Mouse (Mus musculus): ENCODE data around the gene Jmjd7. TPM values are rescaled to one million over a fixed set of nuclear protein-coding genes. Genes with fewer than 3 reads are reported as not detected.

The Jmjd7 gene
- total RNA-seq, 1 experiment, result 7.2 TPM

- DNase-seq (ENCODE audit: low read depth, low spot score), result no peak
- TF ChIP-seq ZNF384 (IDR thresholded peaks at IDR 0.05; ENCODE audit: low read depth, low read length) (no peak), HCFC1 (IDR thresholded peaks at IDR 0.05; ENCODE audit: borderline replicate concordance, insufficient read depth, low read length) (no peak), ZC3H11A (IDR thresholded peaks at IDR 0.05; ENCODE audit: borderline replicate concordance, low read depth, low read length) (no peak), MAFK (IDR thresholded peaks at IDR 0.05; ENCODE audit: insufficient read depth, low read depth, low read length) (no peak), CHD2 (IDR thresholded peaks at IDR 0.05; ENCODE audit: low read depth, low read length) (no peak)
- in situ Hi-C loops (cut with MboI; ENCODE audit: low sequenced_read_pairs in 2 of 2, unreplicated experiment in 2 of 2), result no loop called here
- no peak overlapping the region; the same call in 1 of the 2 replicates for H3K27ac ChIP-seq (ENCODE audit: insufficient read depth, low read depth, low read length, poor library complexity, severe bottlenecking)
- no peak overlapping the region for H3K4me3 ChIP-seq (ENCODE audit: insufficient read depth in 1 of 2, low read depth in 1 of 2, low read length in 2 of 2, poor library complexity in 1 of 2, severe bottlenecking in 1 of 2)
- H3K9me3 ChIP-seq (ENCODE audit: control insufficient read depth, insufficient read depth, low read depth, low read length), result no peaks in the 10 kb centered on the region
- H3K9ac ChIP-seq (ENCODE audit: insufficient read depth, low read depth, low read length, poor library complexity, severe bottlenecking), result no peak overlapping the region
- H3K36me3 ChIP-seq (ENCODE audit: control insufficient read depth, insufficient read depth, low read length, poor library complexity, severe bottlenecking), result peaks cover 2% of the 10 kb centered on the region; the same call in 1 of the 2 replicates
- peaks cover 0 to 3% of the 10 kb centered on the region in 2 experiments; a peak in 1 of 4 replicates for H3K4me1 ChIP-seq (ENCODE audit: control insufficient read depth in 2 of 2, insufficient read depth in 2 of 2, low read length in 2 of 2, poor library complexity in 1 of 2)
Measured at GRCm38 (mm10) chr2:119992349-119992748, 34.9 kb upstream of the Jmjd7 start.

- peak; percentile 70 for TF ChIP-seq MAFK (IDR thresholded peaks at IDR 0.05; ENCODE audit: insufficient read depth, low read depth, low read length)
- TF ChIP-seq ZNF384 (IDR thresholded peaks at IDR 0.05; ENCODE audit: low read depth, low read length), result peak; percentile 55; the same call in 1 of the 2 replicates
- TF ChIP-seq CHD2 (IDR thresholded peaks at IDR 0.05; ENCODE audit: low read depth, low read length), result no peak
- Histone ChIP-seq H3K4me1 (ENCODE audit: control insufficient read depth in 2 of 2, insufficient read depth in 2 of 2, low read length in 2 of 2, poor library complexity in 1 of 2) (peaks cover 0 to 3% of the 10 kb centered on the region in 2 experiments; a peak in 1 of 4 replicates), H3K4me3 (ENCODE audit: insufficient read depth in 1 of 2, low read depth in 1 of 2, low read length in 2 of 2, poor library complexity in 1 of 2, severe bottlenecking in 1 of 2) (no peak overlapping the region), H3K27ac (ENCODE audit: insufficient read depth, low read depth, low read length, poor library complexity, severe bottlenecking) (no peak overlapping the region), H3K9me3 (ENCODE audit: control insufficient read depth, insufficient read depth, low read depth, low read length) (no peaks in the 10 kb centered on the region), H3K36me3 (ENCODE audit: control insufficient read depth, insufficient read depth, low read length, poor library complexity, severe bottlenecking) (peaks cover 2% of the 10 kb centered on the region; the same call in 1 of the 2 replicates), H3K9ac (ENCODE audit: insufficient read depth, low read depth, low read length, poor library complexity, severe bottlenecking) (no peak overlapping the region)
- in situ Hi-C loops (cut with MboI; ENCODE audit: low sequenced_read_pairs in 2 of 2, unreplicated experiment in 2 of 2), result no loop called here
- DNase-seq (ENCODE audit: low read depth, low spot score), result no peak
Measured at GRCm38 (mm10) chr2:119993515-119993914, 33.8 kb upstream of the Jmjd7 start.

DNA sequence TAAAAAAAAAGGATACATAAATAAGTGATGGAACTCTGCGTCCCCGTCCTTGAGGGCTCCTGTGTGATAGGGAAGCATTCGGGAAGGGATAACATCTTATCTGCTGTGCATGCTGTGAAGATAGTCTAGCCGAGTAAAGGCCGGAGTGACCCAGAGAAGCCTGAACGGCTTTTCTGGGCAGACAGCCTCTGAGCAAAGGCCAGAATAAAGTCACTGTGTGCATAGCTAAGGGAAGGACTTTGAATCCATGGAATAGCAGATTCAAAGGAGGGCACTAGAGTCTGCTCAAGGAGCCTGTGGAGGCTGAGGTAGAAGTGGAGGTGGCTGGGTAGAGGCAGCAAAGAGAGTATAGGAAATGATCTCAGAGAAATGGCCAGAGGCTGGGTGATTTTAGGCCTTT, 32.4 kb upstream of the Jmjd7 start:
- no peak for DNase-seq (ENCODE audit: low read depth, low spot score)
- Histone ChIP-seq H3K4me3 (ENCODE audit: insufficient read depth in 1 of 2, low read depth in 1 of 2, low read length in 2 of 2, poor library complexity in 1 of 2, severe bottlenecking in 1 of 2) (no peak overlapping the region), H3K36me3 (ENCODE audit: control insufficient read depth, insufficient read depth, low read length, poor library complexity, severe bottlenecking) (peaks cover 2% of the 10 kb centered on the region; the same call in 1 of the 2 replicates), H3K4me1 (ENCODE audit: control insufficient read depth in 2 of 2, insufficient read depth in 2 of 2, low read length in 2 of 2, poor library complexity in 1 of 2) (peaks cover 0 to 3% of the 10 kb centered on the region in 2 experiments; a peak in 1 of 4 replicates), H3K9me3 (ENCODE audit: control insufficient read depth, insufficient read depth, low read depth, low read length) (no peaks in the 10 kb centered on the region), H3K27ac (ENCODE audit: insufficient read depth, low read depth, low read length, poor library complexity, severe bottlenecking) (no peak overlapping the region), H3K9ac (ENCODE audit: insufficient read depth, low read depth, low read length, poor library complexity, severe bottlenecking) (no peak overlapping the region)
- no peak for TF ChIP-seq ZC3H11A (IDR thresholded peaks at IDR 0.05; ENCODE audit: borderline replicate concordance, low read depth, low read length)
- TF ChIP-seq ZNF384 (IDR thresholded peaks at IDR 0.05; ENCODE audit: low read depth, low read length), result no peak
- TF ChIP-seq MAFK (IDR thresholded peaks at IDR 0.05; ENCODE audit: insufficient read depth, low read depth, low read length), result no peak
- TF ChIP-seq HCFC1 (IDR thresholded peaks at IDR 0.05; ENCODE audit: borderline replicate concordance, insufficient read depth, low read length), result no peak
- TF ChIP-seq CHD2 (IDR thresholded peaks at IDR 0.05; ENCODE audit: low read depth, low read length), result no peak
- in situ Hi-C loops (cut with MboI; ENCODE audit: low sequenced_read_pairs in 2 of 2, unreplicated experiment in 2 of 2), result no loop called here

- Histone ChIP-seq H3K27ac (ENCODE audit: insufficient read depth, low read depth, low read length, poor library complexity, severe bottlenecking) (no peak overlapping the region), H3K36me3 (ENCODE audit: control insufficient read depth, insufficient read depth, low read length, poor library complexity, severe bottlenecking) (peaks cover 2% of the 10 kb centered on the region; the same call in 1 of the 2 replicates), H3K9me3 (ENCODE audit: control insufficient read depth, insufficient read depth, low read depth, low read length) (no peaks in the 10 kb centered on the region), H3K9ac (ENCODE audit: insufficient read depth, low read depth, low read length, poor library complexity, severe bottlenecking) (no peak overlapping the region), H3K4me3 (ENCODE audit: insufficient read depth in 1 of 2, low read depth in 1 of 2, low read length in 2 of 2, poor library complexity in 1 of 2, severe bottlenecking in 1 of 2) (no peak overlapping the region), H3K4me1 (ENCODE audit: control insufficient read depth in 2 of 2, insufficient read depth in 2 of 2, low read length in 2 of 2, poor library complexity in 1 of 2) (peaks cover 0 to 4% of the 10 kb centered on the region in 2 experiments; a peak in 1 of 4 replicates)
- TF ChIP-seq MAFK (IDR thresholded peaks at IDR 0.05; ENCODE audit: insufficient read depth, low read depth, low read length) (no peak), ZNF384 (IDR thresholded peaks at IDR 0.05; ENCODE audit: low read depth, low read length) (no peak), CHD2 (IDR thresholded peaks at IDR 0.05; ENCODE audit: low read depth, low read length) (no peak), ZC3H11A (IDR thresholded peaks at IDR 0.05; ENCODE audit: borderline replicate concordance, low read depth, low read length) (no peak), HCFC1 (IDR thresholded peaks at IDR 0.05; ENCODE audit: borderline replicate concordance, insufficient read depth, low read length) (no peak)
- in situ Hi-C loops (cut with MboI; ENCODE audit: low sequenced_read_pairs in 2 of 2, unreplicated experiment in 2 of 2), result no loop called here
- DNase-seq (ENCODE audit: low read depth, low spot score), result no peak
Measured at GRCm38 (mm10) chr2:119995391-119996281, 31.6 kb upstream of the Jmjd7 start.

All from ES-E14 (cell line).